Mouse (Mus musculus) cerebellum, adult 11-12 months (tissue): ENCODE data around the gene Ccdc24.

ENCODE experiments used
- DNase-seq: peaks from one replicate; pipeline ENCODE4 v3.0.0; 2022

Ccdc24 gene

GRCm38 (mm10) chr4:117850871-117851270, 21.5 kb downstream of the Ccdc24 start:
- DNase-seq, result no peak

DNA sequence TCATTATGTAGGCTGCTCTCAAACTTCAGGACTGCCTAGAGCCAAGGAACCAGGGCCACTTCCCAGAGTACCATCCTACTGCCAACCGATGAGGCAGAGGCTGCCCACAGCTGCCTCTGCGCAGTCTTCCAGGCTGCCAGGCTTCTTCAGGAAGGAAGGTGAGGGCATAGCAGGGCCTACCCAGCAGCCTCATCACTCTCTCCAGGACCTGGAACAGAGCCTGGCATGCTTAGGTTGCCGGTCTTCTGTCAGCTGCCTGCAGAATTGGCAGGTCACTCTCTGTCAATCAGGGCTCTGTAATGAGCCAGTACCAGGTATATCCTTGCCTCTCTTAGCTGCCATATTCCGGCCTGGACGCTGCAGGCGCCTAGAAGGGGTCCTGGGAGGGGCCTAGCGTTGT, 22.2 kb downstream of the Ccdc24 start:
- DNase-seq, result no peak

- DNase-seq, result peak; percentile 42
Measured at GRCm38 (mm10) chr4:117849506-117849905, 22.9 kb downstream of the Ccdc24 start.

DNA sequence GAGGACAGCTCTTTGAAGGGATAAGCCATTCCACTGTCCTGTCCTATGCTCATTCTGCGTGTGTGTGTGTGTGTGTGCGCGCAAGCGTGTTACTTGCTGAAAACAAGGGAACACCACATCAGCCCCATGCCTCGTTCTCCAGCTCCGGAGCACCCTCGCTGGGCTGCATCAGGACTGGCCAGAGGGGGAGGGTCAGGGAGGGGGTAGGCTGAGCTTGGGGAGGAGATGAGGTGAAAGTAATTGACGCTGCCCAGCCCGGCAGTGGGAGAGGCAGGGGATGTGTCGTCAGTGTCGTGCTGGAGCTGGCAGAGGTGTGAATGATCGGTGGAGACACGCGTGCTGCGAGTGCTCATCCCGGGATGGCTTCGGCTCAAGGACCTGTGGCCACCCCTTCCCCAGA, 23.3 kb downstream of the Ccdc24 start:
- DNase-seq, result no peak

DNA sequence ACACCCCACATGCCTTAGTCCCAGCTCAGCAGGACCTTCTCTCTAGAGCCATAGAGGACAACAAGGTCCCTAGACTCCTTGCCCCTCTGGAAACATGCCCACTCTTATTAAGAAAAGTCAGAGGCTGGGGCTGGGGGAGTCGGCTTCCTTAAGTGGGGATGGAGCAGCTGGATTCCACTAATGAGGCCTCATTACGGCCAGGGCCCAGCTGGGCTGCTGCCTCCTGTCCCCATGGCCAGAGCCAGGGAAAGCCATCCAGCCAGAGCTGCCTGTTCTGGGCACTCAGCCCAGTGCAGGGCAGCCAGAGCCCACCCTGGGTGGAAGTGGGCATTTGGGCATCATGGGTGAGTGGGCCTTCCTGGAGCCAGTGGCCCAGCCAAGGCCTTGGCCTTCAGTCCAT, 25.3 kb downstream of the Ccdc24 start:
- peak; percentile 54 for DNase-seq

DNA sequence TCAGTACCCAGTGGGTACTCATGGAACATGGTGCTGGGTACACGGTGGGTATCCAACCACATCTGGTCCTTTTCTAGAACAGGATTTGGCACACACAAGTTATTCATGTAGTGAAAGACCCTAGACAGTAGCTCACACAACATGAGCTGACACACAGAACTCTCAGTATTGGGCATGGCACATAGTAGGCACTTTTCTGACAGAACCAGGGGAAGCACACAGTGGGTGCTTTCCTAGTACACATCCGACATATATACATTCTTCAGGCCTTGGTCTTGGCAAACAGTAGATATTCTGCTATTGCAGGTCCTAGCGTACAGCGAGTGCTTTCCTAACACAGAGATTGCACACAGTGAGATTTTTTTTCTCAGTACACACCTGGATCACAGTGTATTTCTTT, 26.1 kb downstream of the Ccdc24 start:
- no peak for DNase-seq

- peak; percentile 19 for DNase-seq
Measured at GRCm38 (mm10) chr4:117845316-117845715, 27.0 kb downstream of the Ccdc24 start.

DNA sequence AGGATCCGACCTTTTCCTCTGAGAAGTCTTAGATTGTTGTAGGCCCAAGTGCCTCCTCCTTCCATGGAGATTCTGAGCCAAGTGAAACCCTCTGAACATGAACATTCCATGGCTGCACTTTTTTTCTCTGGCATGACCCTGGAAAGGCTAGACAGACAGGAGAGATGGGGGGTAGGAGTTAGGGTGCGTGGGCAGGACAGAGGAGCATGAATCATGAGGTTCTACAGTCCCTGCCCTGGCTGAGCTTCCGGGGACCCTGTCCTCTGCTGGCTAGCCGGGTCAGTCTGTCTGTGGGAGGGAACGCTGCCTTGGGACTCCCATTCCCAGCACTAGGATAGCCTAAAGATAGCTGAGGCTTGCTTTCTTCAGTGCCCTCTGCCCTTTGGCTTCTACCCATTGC, 27.9 kb downstream of the Ccdc24 start:
- no peak for DNase-seq

- no peak for DNase-seq
Measured at GRCm38 (mm10) chr4:117843101-117843500, 29.3 kb downstream of the Ccdc24 start.

GRCm38 (mm10) chr4:117841566-117841965, 30.8 kb downstream of the Ccdc24 start:
- DNase-seq, result no peak

DNA sequence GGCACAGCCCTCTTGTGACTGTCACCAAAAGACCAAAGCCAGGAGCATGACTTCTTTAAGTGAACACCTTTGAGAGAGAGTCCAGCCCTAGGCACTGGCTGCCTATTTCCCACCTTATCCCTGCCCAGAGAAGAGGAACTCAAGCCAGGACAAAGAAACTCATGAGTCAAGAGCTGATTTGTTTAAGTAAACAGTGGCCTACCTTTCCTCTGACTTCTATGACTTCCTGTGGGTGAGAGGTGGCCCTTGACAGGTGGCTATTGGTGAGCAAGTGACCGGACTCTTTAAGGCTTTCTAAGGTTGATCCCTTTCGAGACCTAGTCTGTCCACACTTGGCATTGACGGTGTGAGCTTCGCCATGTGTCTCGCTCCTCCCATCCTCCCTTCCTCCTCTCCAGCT, 31.5 kb downstream of the Ccdc24 start:
- DNase-seq, result no peak

- DNase-seq, result no peak
Measured at GRCm38 (mm10) chr4:117839366-117839765, 33.0 kb downstream of the Ccdc24 start.

DNA sequence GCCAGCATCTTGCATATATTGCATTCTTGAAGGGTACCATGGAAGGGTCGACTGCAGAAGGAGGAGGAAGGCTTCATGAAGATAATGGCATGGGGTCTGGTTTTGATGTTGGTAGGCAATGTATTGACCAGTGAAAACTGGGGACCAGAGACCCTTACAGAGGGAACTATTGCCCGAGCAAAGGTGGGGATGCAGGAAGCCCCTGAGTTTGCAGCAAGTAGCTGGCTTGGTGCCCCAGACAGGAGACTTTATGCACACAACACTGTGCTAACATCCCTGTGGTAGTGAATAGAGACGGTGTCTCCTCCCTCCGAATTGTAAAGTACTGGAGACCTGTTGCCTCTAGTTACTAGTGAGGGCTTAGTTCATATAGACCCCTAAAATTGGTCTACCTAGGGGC, 35.1 kb downstream of the Ccdc24 start:
- peak; percentile 49 for DNase-seq

DNA sequence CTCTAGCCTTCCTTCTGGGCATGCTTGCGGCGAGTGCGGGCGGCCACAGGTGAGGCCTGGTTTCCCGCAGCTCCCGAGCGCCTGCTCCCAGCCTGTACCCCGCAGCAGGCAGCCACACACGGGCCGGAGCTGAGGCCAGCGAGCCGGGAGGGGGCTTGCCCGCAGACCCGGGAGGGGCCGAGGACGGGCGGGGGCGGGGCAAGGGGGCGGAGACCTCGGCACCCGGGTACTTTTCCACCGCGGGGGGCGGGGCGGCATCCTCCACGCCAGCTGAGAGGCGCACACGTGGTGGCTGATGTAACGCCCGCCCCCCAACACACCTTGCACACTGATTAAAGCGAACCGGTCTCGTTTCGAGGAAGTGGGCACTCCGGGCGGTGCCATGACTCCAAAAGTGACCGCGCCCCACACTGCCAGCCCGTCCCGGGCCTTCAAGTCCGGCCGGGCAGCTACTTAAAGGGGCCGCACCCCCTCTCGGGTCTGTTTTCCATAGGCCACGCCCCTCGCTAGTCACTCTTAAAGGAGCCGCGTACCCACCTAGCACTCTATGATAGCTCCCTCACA, 36.1 kb downstream of the Ccdc24 start:
- peak; percentile 89 for DNase-seq

DNA sequence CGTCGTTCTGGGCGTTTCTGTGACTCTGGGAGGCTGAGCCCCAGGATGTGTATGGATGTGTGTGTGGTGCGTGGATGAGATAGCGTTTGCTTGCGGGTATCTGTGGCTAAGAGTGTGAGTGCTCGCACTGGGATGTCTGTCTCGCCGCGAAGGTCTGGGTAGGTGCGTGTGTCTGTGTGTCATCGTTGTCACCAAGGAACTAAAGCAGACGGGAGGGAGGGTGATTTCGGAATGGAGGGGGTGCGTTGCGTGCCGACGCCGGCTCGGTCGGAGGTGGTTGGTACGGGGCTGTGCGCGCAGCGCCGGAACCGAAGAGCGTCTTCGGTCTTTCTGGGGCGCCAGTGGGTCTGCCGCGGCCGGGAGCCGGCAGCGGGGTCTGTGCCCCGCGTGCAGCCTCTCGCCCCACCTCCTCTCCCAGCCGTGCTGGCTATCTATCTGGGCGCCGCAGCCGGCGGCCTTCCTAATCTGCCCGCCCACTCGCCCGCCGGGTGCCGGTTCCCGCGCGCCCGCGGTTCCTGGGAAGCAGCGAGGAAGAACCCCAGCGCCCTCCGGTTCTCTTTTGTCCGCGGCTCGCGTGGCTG, 36.7 kb downstream of the Ccdc24 start:
- DNase-seq, result peak; percentile 53

DNA sequence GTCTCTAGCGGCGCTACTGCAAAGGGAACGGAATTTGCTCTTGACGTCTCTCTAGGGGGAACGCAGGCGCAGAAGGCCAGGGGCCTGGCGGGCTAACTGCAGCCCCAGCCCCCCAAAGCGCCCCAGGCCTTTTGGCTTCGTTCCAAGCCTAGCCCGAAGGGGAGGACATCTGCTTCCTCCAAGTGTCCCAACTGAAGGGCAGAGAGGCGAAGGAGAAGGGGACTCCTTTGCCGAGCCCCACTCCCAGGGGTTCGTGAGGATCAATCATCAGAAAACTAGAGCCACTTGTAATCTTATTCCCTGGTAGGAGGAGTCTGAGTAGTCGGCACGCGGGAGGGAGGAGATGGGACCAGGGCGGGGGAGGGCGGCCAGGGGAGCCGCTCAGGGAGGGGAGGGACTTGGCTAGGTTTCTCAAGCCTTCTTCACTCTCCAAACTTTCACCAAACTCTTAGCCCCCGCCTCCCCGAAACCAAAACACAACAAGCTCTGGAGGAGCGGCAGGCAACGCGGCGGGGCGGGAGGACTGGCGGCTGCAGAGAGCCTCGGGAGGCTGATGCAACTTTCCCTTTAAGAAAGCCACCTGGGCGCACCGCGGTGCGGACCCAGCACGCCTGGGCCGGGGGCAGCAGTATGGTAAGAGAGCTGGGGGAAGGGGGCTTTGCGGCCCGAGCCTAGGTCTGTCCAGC, 37.4 kb downstream of the Ccdc24 start:
- peak; percentile 66 for DNase-seq

DNA sequence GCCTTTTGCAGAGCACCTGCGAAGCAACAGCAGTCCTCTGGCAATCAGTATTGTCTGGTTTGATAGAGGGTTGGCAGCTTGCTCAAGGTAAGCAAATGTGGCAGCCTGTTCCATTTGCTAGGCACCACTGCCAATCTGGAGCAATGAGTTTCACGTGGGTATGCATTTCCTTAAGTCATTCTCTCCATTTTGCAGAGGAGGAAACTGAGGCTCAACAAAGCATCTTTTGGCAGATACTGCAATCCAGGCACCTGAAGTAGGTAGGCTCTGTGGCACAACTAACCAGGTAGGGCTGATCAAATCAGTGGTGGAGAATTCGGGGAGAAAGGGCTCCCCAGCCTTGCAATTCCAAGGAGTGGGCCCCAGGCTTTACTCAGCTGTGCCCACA, 37.9 kb downstream of the Ccdc24 start, which contains the start of gene Slc6a9:
Slc6a9 (plus strand) TSS at position 50 of the 388 bp plus-strand sequence.
- no peak for DNase-seq

GRCm38 (mm10) chr4:117831920-117832691, 40.3 kb downstream of the Ccdc24 start:
- no peak for DNase-seq

GRCm38 (mm10) chr4:117831499-117831898, 40.9 kb downstream of the Ccdc24 start:
- no peak for DNase-seq

GRCm38 (mm10) chr4:117830801-117831200, 41.6 kb downstream of the Ccdc24 start:
- no peak for DNase-seq

DNA sequence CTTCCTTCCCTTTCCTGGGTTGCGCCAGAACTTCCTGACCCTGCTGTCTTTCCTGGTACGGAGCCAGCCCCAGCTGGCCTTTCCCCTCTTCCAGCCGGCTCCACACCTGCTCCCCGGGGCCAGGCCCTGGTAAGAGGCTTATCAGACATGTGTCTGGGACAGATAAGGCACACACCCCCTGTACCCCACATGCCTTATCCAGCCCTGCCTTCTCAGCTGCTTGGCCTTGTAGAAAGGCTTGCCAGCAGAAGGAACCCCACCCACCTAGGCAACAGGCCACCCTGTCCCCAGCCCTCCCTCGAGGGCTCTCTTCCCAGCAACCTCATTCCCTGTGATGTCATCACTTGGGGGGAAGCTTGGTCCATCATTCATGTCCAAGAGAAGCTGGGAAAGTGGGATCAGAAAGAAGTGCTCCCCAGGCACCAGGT, 42.2 kb downstream of the Ccdc24 start:
- peak; percentile 49 for DNase-seq

- peak; percentile 61 for DNase-seq
Measured at GRCm38 (mm10) chr4:117829260-117830123, 42.9 kb downstream of the Ccdc24 start.
